ENCODE assay signal across 8 mouse cellular contexts in genomic region chr5:64336767-64337408, GRCm38 (mm10).
DNase-seq lines count a peak whose midpoint lies in the region; ATAC-seq and TF ChIP-seq lines count a peak whose summit lies in the region.

No protein-coding gene starts in this region.

- peak overlapping the region; percentile 17 for H3K9ac ChIP-seq in forebrain, embryonic 14.5 days (ENCODE audit: low read length)
- H3K9ac ChIP-seq in heart, postnatal 0 days (replicated peaks; ENCODE audit: low read depth, low read length) = peak overlapping the region; percentile 2
- no peak overlapping the region for H3K9ac ChIP-seq in liver, embryonic 11.5 days (ENCODE audit: low read depth, low read length)

- DNase-seq in ovary, adult 18-20 months (ENCODE audit: low spot score) = peak; percentile 36
- no peak for DNase-seq in ovary, postnatal 10 days (ENCODE audit: low spot score)
- DNase-seq in forebrain, embryonic 14.5 days (ENCODE audit: low spot score) = peak; percentile 76
- peak; percentile 91 for DNase-seq in heart, postnatal 0 days (ENCODE audit: low spot score)
- peak; percentile 86 to 92 for DNase-seq in kidney, postnatal 25 days
- no peak for DNase-seq in liver, embryonic 11.5 days (ENCODE audit: low spot score)
- DNase-seq in naive thymus-derived CD4-positive, alpha-beta T cell, adult 2 months (ENCODE audit: low read depth) = peak; percentile 28
- DNase-seq in thymus, postnatal 0 days (ENCODE audit: low spot score) = peak; percentile 64

- no peak overlapping the region for H3K4me3 ChIP-seq in forebrain, embryonic 14.5 days (ENCODE audit: low read depth, low read length)
- no peak overlapping the region for H3K4me3 ChIP-seq in heart, postnatal 0 days (ENCODE audit: low read depth, low read length)
- H3K4me3 ChIP-seq in liver, embryonic 11.5 days (ENCODE audit: low read depth, low read length) = no peak overlapping the region

- peak; percentile 68; the same call in 1 of the 2 replicates for TF ChIP-seq EP300 in heart, postnatal 0 days (IDR thresholded peaks at IDR 0.05; ENCODE audit: low read depth)

- ATAC-seq in forebrain, embryonic 14.5 days = peak; percentile 89
- ATAC-seq in heart, postnatal 0 days (ENCODE audit: insufficient read depth, low read depth) = peak; percentile 96
- peak; percentile 23; the same call in 1 of the 2 replicates for ATAC-seq in liver, embryonic 11.5 days (replicated peaks; ENCODE audit: low FRiP score)

- no peaks in the 10 kb centered on the region for H3K9me3 ChIP-seq in forebrain, embryonic 14.5 days (replicated peaks; ENCODE audit: control insufficient read depth, low read length)
- H3K9me3 ChIP-seq in heart, postnatal 0 days (replicated peaks; ENCODE audit: control insufficient read depth, low read length) = no peaks in the 10 kb centered on the region
- no peaks in the 10 kb centered on the region for H3K9me3 ChIP-seq in liver, embryonic 11.5 days (ENCODE audit: control insufficient read depth, low read length)

- WGBS in forebrain, embryonic 14.5 days = 28% methylated on average over 7 of the region's 7 CpGs
- 12% methylated on average over 7 of the region's 7 CpGs for whole genome bisulfite sequencing in heart, postnatal 0 days
- WGBS in liver, embryonic 11.5 days = 55% methylated on average over 7 of the region's 7 CpGs

- TF ChIP-seq CTCF in heart, postnatal 0 days (IDR thresholded peaks at IDR 0.05; ENCODE audit: low read depth) = peak; percentile 62

- no peaks in the 10 kb centered on the region for H3K4me1 ChIP-seq in forebrain, embryonic 14.5 days (ENCODE audit: control insufficient read depth, insufficient read depth, low read length)
- peaks cover 21% of the 10 kb centered on the region for H3K4me1 ChIP-seq in heart, postnatal 0 days (ENCODE audit: control insufficient read depth, insufficient read depth)
- peaks cover 10% of the 10 kb centered on the region for H3K4me1 ChIP-seq in liver, embryonic 11.5 days (replicated peaks; ENCODE audit: control insufficient read depth, insufficient read depth, low read length)

- no peaks in the 10 kb centered on the region for H3K27me3 ChIP-seq in forebrain, embryonic 14.5 days (replicated peaks; ENCODE audit: control insufficient read depth, insufficient read depth, low read length)
- no peaks in the 10 kb centered on the region for H3K27me3 ChIP-seq in heart, postnatal 0 days (ENCODE audit: control insufficient read depth, insufficient read depth, low read length)
- no peaks in the 10 kb centered on the region for H3K27me3 ChIP-seq in liver, embryonic 11.5 days (replicated peaks; ENCODE audit: control insufficient read depth, insufficient read depth, low read length)

- no peaks in the 10 kb centered on the region for H3K36me3 ChIP-seq in forebrain, embryonic 14.5 days (ENCODE audit: control insufficient read depth, insufficient read depth, low read length)
- peaks cover 32% of the 10 kb centered on the region for H3K36me3 ChIP-seq in heart, postnatal 0 days (replicated peaks; ENCODE audit: control insufficient read depth, insufficient read depth, low read length)
- H3K36me3 ChIP-seq in liver, embryonic 11.5 days (ENCODE audit: control insufficient read depth, insufficient read depth, low read length) = peaks cover 19% of the 10 kb centered on the region

- H3K4me2 ChIP-seq in forebrain, embryonic 14.5 days (ENCODE audit: low read length) = no peak overlapping the region
- H3K4me2 ChIP-seq in heart, postnatal 0 days (ENCODE audit: low read depth, low read length) = peak overlapping the region; percentile 14; the same call in 1 of the 2 replicates
- no peak overlapping the region for H3K4me2 ChIP-seq in liver, embryonic 11.5 days

- peak overlapping the region; percentile 66 for H3K27ac ChIP-seq in forebrain, embryonic 14.5 days (ENCODE audit: low read depth, low read length)
- H3K27ac ChIP-seq in heart, postnatal 0 days (ENCODE audit: low read depth) = peak overlapping the region; percentile 82
- H3K27ac ChIP-seq in liver, embryonic 11.5 days (ENCODE audit: low read depth, low read length) = peak overlapping the region; percentile 61

Comparison
In these comparisons a context has a peak if more than half of its experiments do, and no peak if none do; other contexts are left out.
1. DNase-seq: peak in ovary, adult 18-20 months (single experiment), forebrain, embryonic 14.5 days (single experiment), heart, postnatal 0 days (single experiment), kidney, postnatal 25 days (2 of 2), naive thymus-derived CD4-positive, alpha-beta T cell, adult 2 months (single experiment) and thymus, postnatal 0 days (single experiment); none in ovary, postnatal 10 days (single experiment) and liver, embryonic 11.5 days (single experiment).
2. ATAC-seq: peak in every context shown above with its lines; median percentile 96 in heart, postnatal 0 days; 89 in forebrain, embryonic 14.5 days; 23 in liver, embryonic 11.5 days.
3. Peak in every context shown above with its lines, with median percentiles within 50 percentile points of each other: H3K27ac ChIP-seq.